Mouse (Mus musculus) heart, embryonic 15.5 days (tissue): ENCODE data around the gene Ids. TPM values are rescaled to one million over a fixed set of nuclear protein-coding genes. Genes with fewer than 3 reads are reported as not detected.

Experiments
- ATAC-seq: fragments of 200-750 bp; cut with Nextera tagmentation; replicated peaks from 2 replicates; pipeline ENCODE4 v1.8.0; 2017; ENCODE audit warnings: low read depth, moderate TSS enrichment; ENCODE audit not compliant: insufficient number of reproducible peaks, insufficient read depth, low FRiP score
- H3K27ac ChIP-seq: fragments of 300-500 bp; sonication (generic); 2 replicates; pipeline ENCODE4 v1.5.1; 2015; ENCODE audit warnings: mild to moderate bottlenecking, inconsistent platforms
- H3K27me3 ChIP-seq: fragments of 300-500 bp; sonication (generic); 2 replicates; pipeline ENCODE4 v1.6.1; 2015; ENCODE audit warnings: inconsistent platforms
- H3K36me3 ChIP-seq: fragments of 300-500 bp; sonication (generic); 2 replicates; pipeline ENCODE4 v1.6.1; 2015; ENCODE audit warnings: mild to moderate bottlenecking, inconsistent platforms
- H3K4me1 ChIP-seq: fragments of 300-500 bp; sonication (generic); replicated peaks from 2 replicates; pipeline ENCODE4 v1.6.1; 2015; ENCODE audit warnings: inconsistent platforms
- H3K4me2 ChIP-seq: fragments of 300-500 bp; sonication (generic); 2 replicates; pipeline ENCODE4 v1.6.1; 2015; ENCODE audit warnings: inconsistent platforms, mild to moderate bottlenecking, moderate library complexity
- H3K4me3 ChIP-seq: fragments of 300-500 bp; sonication (generic); 2 replicates; pipeline ENCODE4 v1.5.1; 2015; ENCODE audit warnings: mild to moderate bottlenecking, inconsistent platforms
- H3K9ac ChIP-seq: fragments of 300-500 bp; sonication (generic); 2 replicates; pipeline ENCODE4 v1.6.1; 2015; ENCODE audit warnings: mild to moderate bottlenecking, inconsistent platforms
- H3K9me3 ChIP-seq: fragments of 300-500 bp; sonication (generic); replicated peaks from 2 replicates; pipeline ENCODE4 v1.6.1; 2016; ENCODE audit warnings: inconsistent platforms
- WGBS: fragments of 180-500 bp; shearing (Covaris S2); methylation state at CpG from one replicate; pipeline ENCODE4 v1.1.7; 2015; ENCODE audit warnings: mixed read lengths; 5-methylcytosine and 5-hydroxymethylcytosine counted together
- polyA plus RNA-seq: library from polyadenylated mRNA; unstranded; fragments of >200 nt; fragmentation: Nextera tagmentation; extraction: Ambion mirVana; gene quantifications from 2 replicates; pipeline ENCODE4 v1.2.1, GENCODE M21; 2015

Gene Ids
- polyA plus RNA-seq, 1 experiment from 2014 or later: 1.6 TPM

DNA sequence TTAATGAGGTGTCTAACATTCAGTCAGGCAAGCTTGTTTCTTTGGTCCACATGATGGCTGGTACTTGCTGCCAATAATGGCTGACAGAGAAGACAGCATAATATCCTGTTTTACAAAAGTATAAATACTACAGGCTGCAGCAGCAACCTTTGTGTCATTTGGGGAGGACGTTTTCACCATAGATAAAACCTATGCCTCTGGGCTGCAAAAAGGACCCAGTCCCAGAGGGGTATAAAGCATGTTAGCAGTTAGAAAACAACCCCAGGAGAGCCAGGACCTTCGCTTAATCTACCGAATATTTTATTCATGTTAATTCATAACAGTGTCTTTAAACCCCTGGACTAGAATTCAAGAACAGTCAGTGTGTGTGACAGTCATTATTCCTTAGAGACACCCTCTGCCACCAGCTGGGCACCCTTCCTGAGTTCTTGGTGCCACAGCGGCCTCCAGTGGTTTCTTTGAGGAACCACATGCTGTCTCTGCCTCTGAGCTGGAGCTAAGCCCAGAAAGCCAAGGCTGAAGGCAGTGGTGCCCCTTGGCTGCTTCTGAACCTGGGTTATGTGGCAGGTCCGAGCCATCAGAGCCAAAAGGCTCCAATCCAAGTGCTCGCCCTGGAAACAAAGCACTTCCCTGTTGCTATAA lies 34.6 kb downstream of the Ids start:
- WGBS: 18% methylated on average over 6 of the region's 6 CpGs

DNA sequence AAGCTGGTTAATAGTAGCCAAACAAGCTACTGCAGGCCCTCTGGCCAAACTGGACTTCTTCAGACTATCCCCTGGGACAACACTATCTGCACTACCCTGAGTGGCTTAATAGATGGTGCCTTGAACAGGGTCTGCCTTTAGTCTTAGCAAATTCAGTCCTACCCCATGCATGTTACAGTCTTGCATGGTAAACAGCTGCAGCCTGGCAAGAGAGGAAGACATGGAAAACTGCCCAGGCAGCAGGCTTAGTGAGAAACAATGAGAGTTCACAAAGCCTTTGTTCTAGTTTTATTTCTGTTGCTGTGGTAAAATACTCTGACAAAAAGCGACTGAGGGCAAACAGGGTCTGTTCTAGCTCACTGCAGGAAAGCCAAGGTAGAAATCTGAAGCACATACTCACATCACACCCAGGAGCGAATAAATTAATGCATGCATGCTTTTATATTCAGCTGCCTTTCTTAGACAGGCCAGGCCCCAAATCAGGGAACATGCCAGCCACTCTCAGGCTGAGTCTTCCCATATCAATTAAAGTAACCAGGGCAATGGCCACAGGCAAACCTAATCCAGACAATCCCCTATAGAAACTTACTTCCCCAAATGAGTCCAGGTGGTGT lies 36.2 kb downstream of the Ids start:
- ATAC-seq: no peak
- WGBS: 55% methylated on average over 2 of the region's 2 CpGs
- H3K4me2 ChIP-seq: no peak overlapping the region

More for the DNA sequence above, 34.6 kb downstream of the Ids start:
- no peak overlapping the region for H3K4me3 ChIP-seq
- H3K4me1 ChIP-seq: no peaks in the 10 kb centered on the region
- H3K9me3 ChIP-seq: no peaks in the 10 kb centered on the region
- no peaks in the 10 kb centered on the region for H3K36me3 ChIP-seq
- no peak overlapping the region for H3K4me2 ChIP-seq
- ATAC-seq: no peak
- H3K27me3 ChIP-seq: no peaks in the 10 kb centered on the region
- no peak overlapping the region for H3K27ac ChIP-seq
- H3K9ac ChIP-seq: no peak overlapping the region

DNA sequence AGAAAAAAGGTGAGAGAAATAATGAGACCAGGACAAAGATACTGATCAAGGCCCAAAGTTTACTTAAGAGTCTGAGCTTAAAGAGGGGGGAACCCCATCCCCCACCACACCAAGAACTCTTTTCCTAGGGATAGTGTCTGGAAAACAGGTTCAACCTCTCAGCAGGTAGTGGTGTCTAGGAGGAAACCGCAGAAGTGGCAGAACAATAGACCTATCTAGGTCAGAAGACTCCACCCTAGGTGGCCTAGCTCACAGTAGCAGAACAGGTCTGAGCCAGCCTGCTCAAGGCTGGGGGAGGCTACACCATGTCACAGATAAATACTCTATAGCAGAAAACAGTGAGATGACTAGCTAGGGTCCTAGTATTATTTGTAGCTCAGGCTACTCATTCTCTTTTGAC lies 37.2 kb downstream of the Ids start:
- Histone ChIP-seq H3K4me3 (no peak overlapping the region), H3K27ac (no peak overlapping the region), H3K4me1 (no peaks in the 10 kb centered on the region), H3K9ac (no peak overlapping the region), H3K36me3 (no peaks in the 10 kb centered on the region), H3K9me3 (no peaks in the 10 kb centered on the region), H3K27me3 (no peaks in the 10 kb centered on the region), H3K4me2 (no peak overlapping the region)
- WGBS: 50% methylated on average over 1 of the region's 1 CpGs
- ATAC-seq: no peak

More for the DNA sequence above, 36.2 kb downstream of the Ids start:
- Histone ChIP-seq H3K27me3 (no peaks in the 10 kb centered on the region), H3K9ac (no peak overlapping the region), H3K4me1 (no peaks in the 10 kb centered on the region), H3K36me3 (no peaks in the 10 kb centered on the region), H3K4me3 (no peak overlapping the region), H3K27ac (no peak overlapping the region), H3K9me3 (no peaks in the 10 kb centered on the region)

DNA sequence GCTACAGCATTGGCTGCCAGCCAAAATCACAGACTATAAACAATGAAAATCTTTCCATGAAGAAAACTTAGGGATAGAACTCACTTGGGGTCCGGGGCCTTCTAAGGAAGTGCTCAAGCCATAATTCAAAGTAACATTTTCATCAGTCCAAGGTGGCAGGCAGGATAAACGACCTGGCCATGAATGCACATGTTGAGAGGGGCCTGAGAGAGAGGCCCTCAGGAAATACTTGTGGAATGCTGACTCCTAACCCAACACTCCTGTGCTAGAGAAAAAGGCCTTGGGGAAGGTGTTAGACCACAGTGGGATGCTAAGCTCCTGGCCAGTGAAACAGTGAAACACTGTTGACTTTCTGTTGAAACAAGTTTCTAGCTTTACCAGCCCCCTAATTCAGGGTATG lies 45.6 kb downstream of the Ids start:
- no peaks in the 10 kb centered on the region for H3K27me3 ChIP-seq
- H3K4me1 ChIP-seq: no peaks in the 10 kb centered on the region
- ATAC-seq: no peak
- no peak overlapping the region for H3K4me3 ChIP-seq
- WGBS: 22% methylated on average over 2 of the region's 2 CpGs
- H3K36me3 ChIP-seq: no peaks in the 10 kb centered on the region
- H3K9ac ChIP-seq: no peak overlapping the region
- H3K4me2 ChIP-seq: no peak overlapping the region
- H3K9me3 ChIP-seq: no peaks in the 10 kb centered on the region
- no peak overlapping the region for H3K27ac ChIP-seq

DNA sequence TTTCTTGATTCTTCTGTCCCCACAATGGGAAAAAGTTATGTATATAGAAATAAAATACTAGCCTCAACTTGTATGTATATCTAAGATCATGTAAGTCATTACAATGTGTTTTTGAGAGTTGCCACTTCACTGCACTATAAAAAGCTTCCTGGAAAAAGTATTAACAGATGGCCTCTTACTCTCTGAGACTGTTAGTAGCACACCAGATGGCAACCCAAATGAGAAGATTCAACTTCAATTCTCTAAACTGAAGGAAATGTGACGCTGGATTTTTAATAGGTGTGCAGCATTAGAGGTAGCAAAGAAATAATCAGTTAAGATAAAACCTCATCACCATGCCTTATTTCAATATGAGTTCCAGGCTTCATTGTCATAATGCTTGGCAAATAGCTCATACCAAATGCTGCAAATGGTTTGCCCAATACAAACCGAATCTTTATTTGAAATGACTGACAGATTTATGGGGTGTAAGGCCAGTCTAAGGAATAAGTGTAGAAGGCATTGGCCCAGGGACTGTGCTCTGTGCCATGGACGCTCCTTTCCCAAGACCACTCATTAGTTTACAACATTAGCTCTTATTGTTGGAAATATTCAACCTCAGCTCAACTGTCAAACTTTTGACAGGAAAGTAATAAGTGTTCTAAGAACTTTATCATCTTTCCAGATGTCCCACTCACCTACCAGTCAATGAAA lies 49.8 kb downstream of the Ids start:
- no peaks in the 10 kb centered on the region for H3K9me3 ChIP-seq
- H3K4me3 ChIP-seq: no peak overlapping the region
- no peaks in the 10 kb centered on the region for H3K36me3 ChIP-seq
- no peaks in the 10 kb centered on the region for H3K27me3 ChIP-seq
- H3K9ac ChIP-seq: no peak overlapping the region
- H3K4me2 ChIP-seq: no peak overlapping the region
- H3K4me1 ChIP-seq: no peaks in the 10 kb centered on the region
- 81% methylated on average over 3 of the region's 3 CpGs for WGBS
- no peak overlapping the region for H3K27ac ChIP-seq
- ATAC-seq: no peak

Other genes with a start within 250 kb of the Ids start
- gene 1110012L19Rik, start 20.8 kb upstream of the Ids start, polyA plus RNA-seq: 25.9 and 27.3 TPM in 2 replicates
- gene Tmem185a, start 112.1 kb upstream of the Ids start, polyA plus RNA-seq: 30.8 and 34.0 TPM in 2 replicates